Mouse (Mus musculus) CH12.LX (cell line): Measurements from ENCODE around the gene Lrrc55. TPM values are rescaled to one million over a fixed set of nuclear protein-coding genes. Genes with fewer than 3 reads are reported as not detected.

Experiments
- DNase-seq: peaks from one replicate; pipeline ENCODE4 v3.0.0-alpha.2; 2013; ENCODE audit errors: extremely low read depth
- H3K27ac ChIP-seq: 2 replicates; pipeline ENCODE4 v1.5.1; 2012; ENCODE audit warnings: low read depth, mild to moderate bottlenecking, control low read depth, moderate library complexity; ENCODE audit not compliant: insufficient read depth
- H3K27me3 ChIP-seq: replicated peaks from 2 replicates; pipeline ENCODE3; 2012; ENCODE audit warnings: inconsistent platforms
- H3K36me3 ChIP-seq, 2 experiments: replicated peaks in 1 of 2; 2 replicates each; pipeline versions ENCODE3 to v1.6.1; 2012; ENCODE audit warnings: inconsistent platforms in 1 of 2, low read length in 1 of 2, mild to moderate bottlenecking in 1 of 2, mixed read lengths in 1 of 2, moderate library complexity in 1 of 2; ENCODE audit not compliant: control insufficient read depth in 1 of 2, insufficient read depth in 1 of 2
- H3K4me1 ChIP-seq, 2 experiments: 2 replicates each; pipeline ENCODE4 v1.6.1; 2012; ENCODE audit warnings: inconsistent platforms in 1 of 2, moderate library complexity in 1 of 2; ENCODE audit not compliant: insufficient read depth in 2 of 2, control insufficient read depth in 1 of 2
- H3K4me2 ChIP-seq: 2 replicates; pipeline ENCODE4 v1.6.1; 2012; ENCODE audit warnings: low read depth, mild to moderate bottlenecking, control low read depth; ENCODE audit not compliant: poor library complexity, insufficient read depth, severe bottlenecking
- H3K4me3 ChIP-seq, 3 experiments: fragments of 150-350 bp in 1 of 3; sonication (generic) in 1 of 3; replicated peaks in 1 of 3; 2 replicates each; pipeline versions ENCODE3 to v1.5.1; 2011 to 2012; ENCODE audit warnings: low read depth in 2 of 3, low read length in 2 of 3, mild to moderate bottlenecking in 2 of 3, moderate library complexity in 2 of 3, control low read depth in 1 of 3, improper control_type of control experiment in 1 of 3, inconsistent platforms in 1 of 3, mixed read lengths in 1 of 3; ENCODE audit not compliant: poor library complexity in 1 of 3
- H3K79me2 ChIP-seq: replicated peaks from 2 replicates; pipeline ENCODE4 v1.6.1; 2012; ENCODE audit warnings: mild to moderate bottlenecking, moderate library complexity; ENCODE audit not compliant: control insufficient read depth, poor library complexity, insufficient read depth, severe bottlenecking; ENCODE audit errors: extremely low read depth
- H3K9ac ChIP-seq: 2 replicates; pipeline ENCODE4 v1.6.1; 2012; ENCODE audit warnings: low read depth, mild to moderate bottlenecking, control low read depth, moderate library complexity; ENCODE audit not compliant: insufficient read depth
- H3K9me3 ChIP-seq: replicated peaks from 2 replicates; pipeline ENCODE3; 2012; ENCODE audit warnings: low read length, inconsistent platforms, mixed read lengths
- CHD1 ChIP-seq: IDR thresholded peaks from 2 replicates; pipeline ENCODE4 v1.6.1; 2012; ENCODE audit warnings: low read depth, low read length, improper control_type of control experiment, inconsistent platforms
- CHD2 ChIP-seq: IDR thresholded peaks from 2 replicates; pipeline ENCODE4 v1.6.1; 2011; ENCODE audit warnings: low read length, improper control_type of control experiment
- EP300 ChIP-seq: IDR thresholded peaks from 2 replicates; pipeline ENCODE4 v1.6.1; 2011; ENCODE audit warnings: low read length, improper control_type of control experiment
- ETS1 ChIP-seq: conservative IDR thresholded peaks from 2 replicates; pipeline ENCODE4 v1.6.1; 2012; ENCODE audit warnings: low read depth, mild to moderate bottlenecking, inconsistent platforms, low read length, improper control_type of control experiment, moderate library complexity
- HCFC1 ChIP-seq: IDR thresholded peaks from 2 replicates; pipeline ENCODE4 v1.6.1; 2012; ENCODE audit warnings: low read depth, mild to moderate bottlenecking, inconsistent platforms, low read length, improper control_type of control experiment
- IRF4 ChIP-seq: IDR thresholded peaks from 2 replicates; pipeline ENCODE4 v1.6.1; 2014; ENCODE audit warnings: low read depth, mild to moderate bottlenecking, inconsistent platforms, low read length, improper control_type of control experiment
- JUND ChIP-seq: conservative IDR thresholded peaks from 2 replicates; pipeline ENCODE4 v1.6.1; 2011; ENCODE audit warnings: low read depth, low read length, improper control_type of control experiment
- KAT2A ChIP-seq: IDR thresholded peaks from 2 replicates; pipeline ENCODE4 v1.6.1; 2012; ENCODE audit warnings: low read length, improper control_type of control experiment, inconsistent platforms; ENCODE audit not compliant: insufficient replicate concordance
- MAX ChIP-seq: IDR thresholded peaks from 2 replicates; pipeline ENCODE4 v1.6.1; 2011; ENCODE audit warnings: low read length, improper control_type of control experiment
- MEF2A ChIP-seq: IDR thresholded peaks from 2 replicates; pipeline ENCODE4 v1.6.1; 2014; ENCODE audit warnings: low read depth, mild to moderate bottlenecking, inconsistent platforms, low read length, improper control_type of control experiment, borderline replicate concordance
- MXI1 ChIP-seq: IDR thresholded peaks from 2 replicates; pipeline ENCODE4 v1.6.1; 2011; ENCODE audit warnings: mild to moderate bottlenecking, low read depth, low read length, improper control_type of control experiment
- MYC ChIP-seq: IDR thresholded peaks from 2 replicates; pipeline ENCODE4 v1.6.1; 2011; ENCODE audit warnings: low read depth, mild to moderate bottlenecking, improper control_type of control experiment, low read length
- NELFE ChIP-seq: IDR thresholded peaks from 2 replicates; pipeline ENCODE4 v1.6.1; 2011; ENCODE audit warnings: low read depth, low read length, improper control_type of control experiment
- NRF1 ChIP-seq: IDR thresholded peaks from 2 replicates; pipeline ENCODE4 v1.6.1; 2014; ENCODE audit warnings: low read depth, mild to moderate bottlenecking, inconsistent platforms, low read length, improper control_type of control experiment, moderate library complexity
- POLR2A ChIP-seq: IDR thresholded peaks from 2 replicates; pipeline ENCODE4 v1.6.1; 2011; ENCODE audit warnings: low read depth, mild to moderate bottlenecking, improper control_type of control experiment, low read length
- SIN3A ChIP-seq: IDR thresholded peaks from 2 replicates; pipeline ENCODE4 v1.6.1; 2012; ENCODE audit warnings: low read length, improper control_type of control experiment, inconsistent platforms
- TBP ChIP-seq: conservative IDR thresholded peaks from 2 replicates; pipeline ENCODE4 v1.6.1; 2011; ENCODE audit warnings: low read depth, low read length, improper control_type of control experiment
- UBTF ChIP-seq: IDR thresholded peaks from 2 replicates; pipeline ENCODE4 v1.6.1; 2012; ENCODE audit warnings: low read depth, mild to moderate bottlenecking, inconsistent platforms, low read length, improper control_type of control experiment, moderate library complexity
- USF1 ChIP-seq: IDR thresholded peaks from 2 replicates; pipeline ENCODE4 v1.6.1; 2014; ENCODE audit warnings: low read depth, mild to moderate bottlenecking, inconsistent platforms, low read length, improper control_type of control experiment
- ZKSCAN1 ChIP-seq: IDR thresholded peaks from 2 replicates; pipeline ENCODE4 v1.6.1; 2012; ENCODE audit warnings: low read depth, inconsistent platforms, low read length, improper control_type of control experiment, borderline replicate concordance
- ZMIZ1 ChIP-seq: IDR thresholded peaks from 2 replicates; pipeline ENCODE4 v1.6.1; 2012; ENCODE audit warnings: low read depth, mild to moderate bottlenecking, inconsistent platforms, low read length, improper control_type of control experiment
- ZNF384 ChIP-seq: IDR thresholded peaks from 2 replicates; pipeline ENCODE4 v1.6.1; 2012; ENCODE audit warnings: low read depth, low read length, improper control_type of control experiment, inconsistent platforms
- dilution Hi-C: fragments of 300-500 bp; cut with MboI; formaldehyde crosslinking; loops from 2 replicates; pipeline ENCODE4 v1.14.3; 2020; ENCODE audit warnings: low sequenced_read_pairs; ENCODE audit not compliant: extremely low pct_unique_long_range_greater_than_20kb, extremely low pct_ligation_motif_present
- in situ Hi-C: fragments of 300-500 bp; cut with MboI; formaldehyde crosslinking; loops from 3 replicates; pipeline ENCODE4 v1.14.3; 2019; ENCODE audit warnings: low sequenced_read_pairs, low pct_ligation_motif_present, low pct_unique_long_range_greater_than_20kb, mixed read lengths
- polyA plus RNA-seq: library from polyadenylated mRNA; unstranded; fragments of >175 nt; gene quantifications from 2 replicates; pipeline ENCODE4 v1.2.1, GENCODE M21; 2012; ENCODE audit warnings: low read depth; ENCODE audit not compliant: insufficient read length
- total RNA-seq, 2 experiments: library from RNA; depleted of rRNA; stranded (reverse); fragments of 300-350 nt in 1 of 2; fragments of >200 nt in 1 of 2; gene quantifications; 2 replicates each; pipeline ENCODE4 v1.2.3; 2012 to 2014

The Lrrc55 gene
- total and polyA plus RNA-seq, 3 experiments, result not detected

- TF ChIP-seq CHD1 (no peak), ZMIZ1 (no peak), NRF1 (no peak), EP300 (no peak), KAT2A (no peak), HCFC1 (no peak), NELFE (no peak)
- TF ChIP-seq, all 38 proteins: peak for 0
- H3K9ac ChIP-seq, result no peak overlapping the region
- no peaks in the 10 kb centered on the region for H3K79me2 ChIP-seq
- no peak overlapping the region for H3K4me3 ChIP-seq
- H3K36me3 ChIP-seq, result no peaks in the 10 kb centered on the region
- peaks cover 4 to 11% of the 10 kb centered on the region in 2 experiments; a peak in 2 of 4 replicates for H3K4me1 ChIP-seq
- H3K27me3 ChIP-seq, result no peaks in the 10 kb centered on the region
- dilution Hi-C loops, result no loop called here
- no peak for DNase-seq
- no peaks in the 10 kb centered on the region for H3K9me3 ChIP-seq
- no peak overlapping the region for H3K27ac ChIP-seq
- in situ Hi-C loops, result loop anchor here (25.0 kb wide), 1 partner anchor 342 kb away; the partner anchor contains the start of gene Rtn4rl2
- H3K4me2 ChIP-seq, result no peak overlapping the region
Measured at GRCm38 (mm10) chr2:85229606-85230005, 32.6 kb upstream of the Lrrc55 start.

GRCm38 (mm10) chr2:85227816-85228335 is 30.9 kb upstream of the Lrrc55 start:
- H3K27me3 ChIP-seq, result no peaks in the 10 kb centered on the region
- peaks cover 0 to 2% of the 10 kb centered on the region in 2 experiments; a peak in 1 of 4 replicates for H3K4me1 ChIP-seq
- H3K79me2 ChIP-seq, result no peaks in the 10 kb centered on the region
- H3K9ac ChIP-seq, result no peak overlapping the region
- no peaks in the 10 kb centered on the region for H3K9me3 ChIP-seq
- no peak overlapping the region for H3K4me2 ChIP-seq
- TF ChIP-seq MAX (no peak), ZKSCAN1 (no peak), EP300 (no peak), KAT2A (no peak), USF1 (no peak), MXI1 (no peak), MEF2A (no peak), UBTF (no peak), CHD2 (no peak), IRF4 (no peak), TBP (no peak), JUND (no peak), NELFE (no peak), POLR2A (no peak), CHD1 (no peak), MYC (no peak), ZNF384 (no peak), ETS1 (no peak), SIN3A (no peak)
- TF ChIP-seq, all 38 proteins: peak for 0
- Histone ChIP-seq H3K27ac (no peak overlapping the region), H3K4me3 (no peak overlapping the region), H3K36me3 (no peaks in the 10 kb centered on the region)
- dilution Hi-C loops, result no loop called here
- no peak for DNase-seq
- in situ Hi-C loops, result loop anchor here (25.0 kb wide), 1 partner anchor 341 kb away; the partner anchor contains the start of gene Rtn4rl2
